Mouse (Mus musculus) thymus, adult 2 months (tissue): ENCODE data around the gene Tmem63c.

Source experiments
- CTCF ChIP-seq: fragments of 200-500 bp; IDR thresholded peaks from 2 replicates; pipeline ENCODE4 v1.5.1; 2012; ENCODE audit warnings: mild to moderate bottlenecking, control low read depth, low read length, moderate library complexity, borderline replicate concordance; ENCODE audit not compliant: control insufficient read depth, poor library complexity, insufficient read depth; ENCODE audit errors: extremely low read depth
- POLR2A ChIP-seq: fragments of 200-500 bp; IDR thresholded peaks from 2 replicates; pipeline ENCODE4 v1.6.1; 2012; ENCODE audit warnings: mild to moderate bottlenecking, low read length, control low read depth, moderate library complexity; ENCODE audit not compliant: control insufficient read depth, poor library complexity, insufficient read depth; ENCODE audit errors: extremely low read depth

DNA sequence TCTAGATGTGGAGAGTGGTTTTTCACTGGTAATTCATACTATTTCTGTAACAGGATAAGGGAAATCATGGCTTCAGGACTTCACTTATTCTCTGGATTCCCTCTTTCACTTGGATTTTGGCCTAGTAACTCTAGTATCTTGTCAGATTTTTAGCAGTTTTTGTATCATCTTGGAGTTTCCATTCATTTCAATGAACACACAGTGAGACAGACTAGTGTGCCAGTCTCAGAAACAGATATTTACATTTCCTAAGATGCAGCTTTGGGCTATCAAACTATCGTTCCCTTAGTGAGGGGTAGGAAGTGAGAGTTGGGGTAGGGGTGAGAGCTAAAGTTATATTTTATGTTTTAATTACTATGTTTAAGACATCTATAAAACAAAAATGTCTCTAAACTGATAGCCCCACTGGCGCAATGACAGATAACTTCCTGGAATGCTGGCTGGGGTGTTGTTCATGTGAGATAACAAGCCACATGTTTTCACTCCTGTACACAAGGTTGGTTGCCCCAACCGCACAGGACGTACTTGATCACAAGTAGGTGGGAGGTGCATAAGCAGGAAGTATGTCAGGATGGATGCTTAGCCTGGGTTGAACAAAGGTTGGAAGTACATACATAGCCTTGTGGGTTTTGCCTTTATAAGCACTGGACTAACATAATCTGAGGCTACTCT, 100.9 kb downstream of the Tmem63c start:
- no peak for TF ChIP-seq CTCF
- no peak for TF ChIP-seq POLR2A
